Mouse (Mus musculus) kidney, postnatal 14 days (tissue): ENCODE results near the gene Klf2.
A peak's percentile ranks its signal among the peaks of the same experiment; 100 is the strongest.

ENCODE experiments used
- DNase-seq: peaks from one replicate; pipeline ENCODE4 v3.0.0; 2022; ENCODE audit warnings: mixed read lengths

Gene Klf2

GRCm38 (mm10) chr8:72306913-72307312 lies 11.9 kb upstream of the Klf2 start:
- no peak for DNase-seq

GRCm38 (mm10) chr8:72308276-72308675 lies 10.6 kb upstream of the Klf2 start:
- peak; percentile 77 for DNase-seq

GRCm38 (mm10) chr8:72310849-72311506 lies 7.9 kb upstream of the Klf2 start:
- peak; percentile 88 for DNase-seq

GRCm38 (mm10) chr8:72312926-72313518 lies 5.8 kb upstream of the Klf2 start:
- no peak for DNase-seq

GRCm38 (mm10) chr8:72316053-72316695 lies 2.7 kb upstream of the Klf2 start:
- no peak for DNase-seq

GRCm38 (mm10) chr8:72317741-72318301 lies 1.0 kb upstream of the Klf2 start:
- no peak for DNase-seq

GRCm38 (mm10) chr8:72319397-72319796 lies 564 bp downstream of the Klf2 start:
- peak; percentile 48 for DNase-seq

GRCm38 (mm10) chr8:72319921-72320802 lies 1.3 kb downstream of the Klf2 start:
- peak; percentile 35 for DNase-seq

GRCm38 (mm10) chr8:72320803-72321583 lies 2.2 kb downstream of the Klf2 start:
- peak; percentile 24 for DNase-seq

- no peak for DNase-seq
These were observed 3.0 kb downstream of the Klf2 start for GRCm38 (mm10) chr8:72321635-72322441.

GRCm38 (mm10) chr8:72322471-72322889 lies 3.6 kb downstream of the Klf2 start:
- DNase-seq = peak; percentile 10

GRCm38 (mm10) chr8:72323131-72323725 lies 4.4 kb downstream of the Klf2 start:
- peak; percentile 8 for DNase-seq

GRCm38 (mm10) chr8:72324036-72324706 lies 5.3 kb downstream of the Klf2 start:
- no peak for DNase-seq

GRCm38 (mm10) chr8:72324708-72325107 lies 5.9 kb downstream of the Klf2 start:
- DNase-seq = peak; percentile 28

GRCm38 (mm10) chr8:72329116-72329515 lies 10.3 kb downstream of the Klf2 start:
- DNase-seq = no peak

- DNase-seq = no peak
These were observed 12.1 kb downstream of the Klf2 start for GRCm38 (mm10) chr8:72330806-72331516.

- no peak for DNase-seq
These were observed 12.8 kb downstream of the Klf2 start for GRCm38 (mm10) chr8:72331631-72332030.

- peak; percentile 14 for DNase-seq
These were observed 14.8 kb downstream of the Klf2 start for GRCm38 (mm10) chr8:72333429-72334143.
